Comparison of ENCODE assay signal across 24 mouse cellular contexts in the genomic region with DNA sequence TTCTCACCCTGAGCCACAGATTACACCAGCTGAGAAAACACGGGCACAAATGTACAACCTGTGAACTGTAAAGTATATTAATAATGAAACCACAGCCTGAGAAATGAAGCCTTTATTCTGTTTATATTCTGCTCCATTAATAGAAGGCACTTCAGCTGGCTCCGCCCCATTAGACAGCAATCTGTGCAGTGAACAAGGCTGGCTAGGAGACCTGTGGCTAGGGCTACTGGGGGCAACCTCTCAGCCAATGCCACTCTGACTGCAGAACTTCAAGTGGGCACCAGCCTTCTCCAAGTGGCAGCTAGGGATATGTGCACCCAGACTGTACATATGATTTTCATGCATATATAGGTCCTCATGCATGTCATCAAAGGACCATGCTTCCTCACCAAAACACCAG.
A peak's percentile ranks its signal among the peaks of the same experiment; 100 is the strongest.
DNase-seq lines count a peak whose midpoint lies in the region; ATAC-seq and TF ChIP-seq lines count a peak whose summit lies in the region.
"Had no signal": no experiment of that assay in that cellular context is flagged by ENCODE, and none has a peak within 500 bp of the region (broad histone marks: within the 10 kb centered on the region; RNA-seq: fewer than 3 reads in every experiment).

No protein-coding gene starts in this region.

- TF ChIP-seq CTCF in olfactory bulb, adult 2 months (IDR thresholded peaks at IDR 0.05; ENCODE audit: insufficient read depth, low read depth, low read length) = no peak

- H3K4me1 ChIP-seq in hindbrain, embryonic 16.5 days (ENCODE audit: control insufficient read depth, insufficient read depth, low read depth, low read length) = peaks cover 11% of the 10 kb centered on the region
- peaks cover 10% of the 10 kb centered on the region; the same call in 1 of the 2 replicates for H3K4me1 ChIP-seq in hindbrain, embryonic 10.5 days (replicated peaks)
- H3K4me1 ChIP-seq in midbrain, embryonic 16.5 days (ENCODE audit: control insufficient read depth, insufficient read depth, low read length) = peaks cover 16% of the 10 kb centered on the region
- H3K4me1 ChIP-seq in midbrain, embryonic 10.5 days = 0 out of 2 replicates have a peak, but pooled peaks cover 7% of the 10 kb centered on the region
- H3K4me1 ChIP-seq in olfactory bulb, adult 2 months (ENCODE audit: control insufficient read depth, insufficient read depth, low read length) = peaks cover 21% of the 10 kb centered on the region
- H3K4me1 ChIP-seq: limb, embryonic 12.5 days; liver, embryonic 15.5 days; lung, embryonic 15.5 days had no signal

- no peaks in the 10 kb centered on the region for H3K36me3 ChIP-seq in hindbrain, embryonic 16.5 days (ENCODE audit: control insufficient read depth, insufficient read depth, low read length)
- H3K36me3 ChIP-seq in hindbrain, embryonic 10.5 days = no peaks in the 10 kb centered on the region
- no peaks in the 10 kb centered on the region for H3K36me3 ChIP-seq in midbrain, embryonic 16.5 days (ENCODE audit: control insufficient read depth, insufficient read depth, low read length)
- no peaks in the 10 kb centered on the region for H3K36me3 ChIP-seq in midbrain, embryonic 10.5 days
- H3K36me3 ChIP-seq: heart, embryonic 12.5 days; limb, embryonic 12.5 days; liver, embryonic 15.5 days; lung, embryonic 15.5 days; neural tube, embryonic 12.5 days had no signal

- no peaks in the 10 kb centered on the region for H3K9me3 ChIP-seq in hindbrain, embryonic 16.5 days (ENCODE audit: control insufficient read depth, low read length)
- H3K9me3 ChIP-seq in hindbrain, embryonic 10.5 days = no peaks in the 10 kb centered on the region
- H3K9me3 ChIP-seq in midbrain, embryonic 16.5 days (replicated peaks; ENCODE audit: control insufficient read depth, low read length, poor library complexity, severe bottlenecking) = no peaks in the 10 kb centered on the region
- no peaks in the 10 kb centered on the region for H3K9me3 ChIP-seq in midbrain, embryonic 10.5 days (replicated peaks)
- H3K9me3 ChIP-seq: heart, embryonic 12.5 days; limb, embryonic 12.5 days; liver, embryonic 15.5 days; lung, embryonic 15.5 days; neural tube, embryonic 12.5 days had no signal

- H3K27me3 ChIP-seq in hindbrain, embryonic 16.5 days (replicated peaks; ENCODE audit: control insufficient read depth, insufficient read depth, low read length) = no peaks in the 10 kb centered on the region
- H3K27me3 ChIP-seq in hindbrain, embryonic 10.5 days (ENCODE audit: insufficient read depth, poor library complexity, severe bottlenecking) = no peaks in the 10 kb centered on the region
- H3K27me3 ChIP-seq in midbrain, embryonic 16.5 days (ENCODE audit: control insufficient read depth, insufficient read depth, low read depth, low read length) = no peaks in the 10 kb centered on the region
- H3K27me3 ChIP-seq in midbrain, embryonic 10.5 days (ENCODE audit: low read depth, poor library complexity, severe bottlenecking) = no peaks in the 10 kb centered on the region
- H3K27me3 ChIP-seq: heart, embryonic 12.5 days; liver, embryonic 15.5 days; lung, embryonic 15.5 days; neural tube, embryonic 12.5 days had no signal

- no peak overlapping the region for H3K27ac ChIP-seq in hindbrain, embryonic 16.5 days (ENCODE audit: low read depth, low read length)
- no peak overlapping the region for H3K27ac ChIP-seq in hindbrain, embryonic 10.5 days
- H3K27ac ChIP-seq in midbrain, embryonic 16.5 days (ENCODE audit: low read length) = 0 out of 2 replicates have a peak overlapping the region, but pooled peaks have one; percentile 48
- no peak overlapping the region for H3K27ac ChIP-seq in midbrain, embryonic 10.5 days (replicated peaks)
- 0 out of 2 replicates have a peak overlapping the region, but pooled peaks have one; percentile 36 for H3K27ac ChIP-seq in olfactory bulb, adult 2 months (ENCODE audit: insufficient read depth, low read depth, low read length)
- H3K27ac ChIP-seq: gastrocnemius, adult 2 months; heart, adult 2 months; left cerebral cortex, adult 2 months; limb, embryonic 12.5 days; liver, embryonic 15.5 days; lung, embryonic 15.5 days; neural tube, embryonic 12.5 days had no signal

- no peak overlapping the region for H3K9ac ChIP-seq in hindbrain, embryonic 16.5 days (ENCODE audit: low read depth, low read length)
- no peak overlapping the region for H3K9ac ChIP-seq in midbrain, embryonic 16.5 days (ENCODE audit: low read depth, low read length)
- H3K9ac ChIP-seq: heart, embryonic 12.5 days; limb, embryonic 12.5 days; liver, embryonic 15.5 days; lung, embryonic 15.5 days; neural tube, embryonic 12.5 days had no signal

- ATAC-seq in hindbrain, embryonic 16.5 days = peak; percentile 41; the same call in 1 of the 2 replicates
- ATAC-seq in midbrain, embryonic 16.5 days = no peak; the same call in 1 of the 2 replicates
- ATAC-seq: CD4-positive, CD25-positive, alpha-beta regulatory T cell, adult 4 months; inflammation-experienced regulatory T-cells, adult 6 months had no signal

- 86% methylated on average over 2 of the region's 2 CpGs for WGBS in hindbrain, embryonic 16.5 days
- WGBS in hindbrain, embryonic 10.5 days = 92% methylated on average over 2 of the region's 2 CpGs
- 86% methylated on average over 2 of the region's 2 CpGs for WGBS in midbrain, embryonic 16.5 days
- whole genome bisulfite sequencing in midbrain, embryonic 10.5 days = 92% methylated on average over 2 of the region's 2 CpGs
- 81% methylated on average over 2 of the region's 2 CpGs for WGBS in olfactory bulb, adult 2 months

- peak; percentile 35 to 53 for DNase-seq in cerebellum, postnatal 10 days
- no peak for DNase-seq in cerebellum, postnatal 36 days
- DNase-seq in hindbrain, embryonic 10.5 days (ENCODE audit: low spot score) = no peak
- DNase-seq in midbrain, embryonic 10.5 days (ENCODE audit: low spot score) = no peak
- DNase-seq: adrenal gland, postnatal 25 days; gastrocnemius, adult 2 months; gastrocnemius, postnatal 36 days; heart, adult 2 months; kidney, adult 11 months; kidney, postnatal 14 days; spleen, adult 18-20 months; thymus, postnatal 25 days had no signal

- TF ChIP-seq POLR2A in olfactory bulb, adult 2 months (IDR thresholded peaks at IDR 0.05; ENCODE audit: insufficient read depth, low read depth, low read length) = no peak

- H3K4me3 ChIP-seq in hindbrain, embryonic 16.5 days (ENCODE audit: low read length) = no peak overlapping the region
- no peak overlapping the region for H3K4me3 ChIP-seq in hindbrain, embryonic 10.5 days
- H3K4me3 ChIP-seq in midbrain, embryonic 16.5 days (ENCODE audit: low read depth, low read length) = no peak overlapping the region
- H3K4me3 ChIP-seq in midbrain, embryonic 10.5 days = no peak overlapping the region
- H3K4me3 ChIP-seq in olfactory bulb, adult 2 months (ENCODE audit: insufficient read depth, low read depth, low read length) = no peak overlapping the region
- H3K4me3 ChIP-seq: gastrocnemius, adult 2 months; heart, adult 2 months; heart, embryonic 12.5 days; left cerebral cortex, adult 2 months; limb, embryonic 12.5 days; liver, embryonic 15.5 days; lung, embryonic 15.5 days; neural tube, embryonic 12.5 days had no signal

- no peak overlapping the region for H3K4me2 ChIP-seq in hindbrain, embryonic 16.5 days (ENCODE audit: low read length)
- H3K4me2 ChIP-seq in midbrain, embryonic 16.5 days (ENCODE audit: low read length) = no peak overlapping the region
- H3K4me2 ChIP-seq: heart, embryonic 12.5 days; limb, embryonic 12.5 days; liver, embryonic 15.5 days; lung, embryonic 15.5 days; midbrain, embryonic 11.5 days; neural tube, embryonic 12.5 days had no signal

Comparison
In these comparisons a context has a peak if more than half of its experiments do, and no peak if none do; other contexts are left out.
1. DNase-seq: peak in cerebellum, postnatal 10 days (2 of 2); none in cerebellum, postnatal 36 days (0 of 2), hindbrain, embryonic 10.5 days (single experiment) and midbrain, embryonic 10.5 days (single experiment).
2. H3K27ac ChIP-seq: peak in midbrain, embryonic 16.5 days (single experiment) and olfactory bulb, adult 2 months (single experiment); none in hindbrain, embryonic 16.5 days (single experiment), hindbrain, embryonic 10.5 days (single experiment) and midbrain, embryonic 10.5 days (single experiment).